Mouse (Mus musculus): ENCODE results near the gene Fbxo46. TPM values are rescaled to one million over a fixed set of nuclear protein-coding genes. Genes with fewer than 3 reads are reported as not detected.

Fbxo46 gene
- polyA plus RNA-seq, 1 experiment from 2014 or later = 18.4 TPM

DNA sequence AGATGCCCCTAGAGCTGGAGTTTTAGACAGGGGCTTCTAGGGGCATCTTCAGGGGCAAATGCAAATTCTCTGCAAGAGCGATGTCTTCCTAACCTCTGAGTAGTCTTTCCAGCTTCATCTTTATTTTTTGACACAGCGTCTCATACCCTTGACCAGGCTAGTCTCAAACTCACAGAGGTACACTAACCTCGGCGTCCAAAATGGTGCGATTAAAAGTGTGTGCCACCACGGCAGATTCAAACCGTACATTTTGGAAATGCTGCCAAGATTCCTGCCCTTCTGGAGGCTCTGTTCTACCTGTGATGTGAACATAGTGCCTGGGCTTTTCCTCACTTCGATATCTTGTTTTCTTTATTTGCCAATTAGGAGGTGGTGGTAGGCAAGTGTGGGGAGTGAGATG is 576 bp upstream of the Fbxo46 start:
- 91% methylated on average over 8 of the region's 8 CpGs for WGBS
- DNase-seq (ENCODE audit: extremely low spot score, low spot score) = no peak

DNA sequence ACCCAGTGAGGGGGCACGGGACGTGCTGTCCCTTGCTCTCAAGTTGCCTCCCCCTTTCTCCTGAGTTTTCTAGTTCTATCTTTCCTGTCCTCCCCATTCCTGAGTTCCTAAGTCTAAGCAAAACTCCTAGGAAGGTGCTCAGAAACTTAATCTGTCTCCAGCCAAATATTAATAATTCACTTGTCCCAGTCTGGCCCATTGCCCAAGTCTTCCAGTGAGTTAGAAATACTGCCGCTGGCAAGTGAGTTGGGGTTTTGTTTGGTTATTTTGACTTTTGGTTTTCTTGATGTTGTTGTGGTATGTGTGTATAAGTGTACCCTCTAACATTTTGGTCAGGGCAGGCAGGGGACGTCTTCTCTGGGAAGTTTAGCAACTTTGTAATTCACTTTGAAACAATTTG is 2.0 kb downstream of the Fbxo46 start:
- DNase-seq (ENCODE audit: extremely low spot score, low spot score) = no peak
- Histone ChIP-seq H3K4me3 (no peak overlapping the region), H3K9me3 (peaks cover 29% of the 10 kb centered on the region), H3K27me3 (ENCODE audit: poor library complexity, severe bottlenecking) (peaks cover 18% of the 10 kb centered on the region), H3K27ac (no peak overlapping the region), H3K4me1 (peaks cover 18% of the 10 kb centered on the region), H3K36me3 (replicated peaks) (peaks cover 19% of the 10 kb centered on the region)
- 93% methylated on average over 4 of the region's 4 CpGs for WGBS

More for the DNA sequence above, 576 bp upstream of the Fbxo46 start:
- Histone ChIP-seq H3K27me3 (ENCODE audit: poor library complexity, severe bottlenecking) (peaks cover 18% of the 10 kb centered on the region), H3K4me3 (peak overlapping the region; percentile 84; the same call in 1 of the 2 replicates), H3K4me1 (peaks cover 18% of the 10 kb centered on the region), H3K36me3 (replicated peaks) (peaks cover 14% of the 10 kb centered on the region), H3K9me3 (peaks cover 33% of the 10 kb centered on the region), H3K27ac (no peak overlapping the region)

DNA sequence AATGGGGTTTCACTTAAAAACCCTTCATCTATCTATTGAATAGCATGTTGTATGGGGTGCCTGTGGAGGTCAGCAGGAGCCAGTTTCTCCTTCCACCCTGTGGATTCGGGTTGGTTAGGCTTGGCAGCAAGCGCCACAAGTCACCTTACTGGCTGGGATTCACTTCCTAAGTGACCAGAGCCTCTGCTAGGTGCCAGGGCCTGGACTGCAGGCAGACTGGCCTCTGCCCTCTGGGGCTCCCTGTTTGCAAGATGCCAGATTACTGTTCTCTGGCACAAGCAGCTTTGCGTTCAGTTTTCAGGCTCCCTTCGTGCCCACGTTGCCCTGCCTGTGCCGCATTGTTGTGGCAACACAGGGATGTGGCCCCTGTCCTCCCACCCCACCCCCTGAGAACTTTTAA is 5.1 kb downstream of the Fbxo46 start:
- Histone ChIP-seq H3K27me3 (ENCODE audit: poor library complexity, severe bottlenecking) (no peaks in the 10 kb centered on the region), H3K4me1 (peaks cover 10% of the 10 kb centered on the region), H3K36me3 (replicated peaks) (peaks cover 35% of the 10 kb centered on the region), H3K9me3 (peaks cover 10% of the 10 kb centered on the region), H3K27ac (no peak overlapping the region), H3K4me3 (no peak overlapping the region)
- 94% methylated on average over 6 of the region's 6 CpGs for WGBS
- DNase-seq (ENCODE audit: extremely low spot score, low spot score) = no peak

DNA sequence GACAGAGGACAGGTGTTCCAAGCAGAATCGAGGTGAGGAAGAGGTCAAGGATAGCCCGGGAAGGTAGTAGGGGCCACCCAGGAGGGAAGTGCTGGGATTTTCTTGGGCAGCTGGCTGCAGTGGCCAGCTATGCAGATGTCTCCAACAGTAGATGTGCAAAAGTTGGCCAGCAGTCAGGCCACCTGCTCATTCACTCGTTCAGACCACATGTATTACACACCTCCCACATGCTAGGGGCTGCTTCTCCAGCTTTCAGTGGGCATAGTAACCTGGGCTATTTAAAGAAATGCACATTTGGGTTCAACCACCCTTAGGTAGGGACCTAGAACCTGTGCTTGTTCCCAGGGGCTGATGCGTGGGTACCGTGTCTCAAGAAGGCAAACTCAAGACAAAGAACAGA is 8.1 kb downstream of the Fbxo46 start:
- Histone ChIP-seq H3K27ac (no peak overlapping the region), H3K4me3 (no peak overlapping the region), H3K27me3 (ENCODE audit: poor library complexity, severe bottlenecking) (no peaks in the 10 kb centered on the region), H3K36me3 (replicated peaks) (peaks cover 27% of the 10 kb centered on the region), H3K9me3 (no peaks in the 10 kb centered on the region), H3K4me1 (peaks cover 19% of the 10 kb centered on the region)
- DNase-seq (ENCODE audit: extremely low spot score, low spot score) = no peak
- 94% methylated on average over 5 of the region's 5 CpGs for WGBS

DNA sequence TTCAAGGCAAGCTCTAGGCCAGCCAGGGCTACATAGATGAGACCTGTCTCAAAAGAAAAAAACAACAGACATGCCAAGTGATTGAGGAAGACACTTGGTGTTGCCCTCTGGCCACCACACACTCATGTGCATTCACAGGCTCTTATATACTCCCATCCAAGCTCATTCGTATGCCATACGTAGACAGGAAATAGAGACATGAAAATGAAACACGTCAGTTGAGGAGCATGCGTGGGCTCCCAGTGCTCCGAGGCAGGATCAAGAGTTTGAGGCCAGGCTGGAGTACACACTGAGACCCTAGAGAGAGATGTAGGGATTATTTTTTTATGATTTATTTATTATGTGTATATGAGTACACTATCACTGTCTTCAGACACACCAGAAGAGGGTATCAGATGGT is 9.7 kb downstream of the Fbxo46 start:
- H3K27ac ChIP-seq = no peak overlapping the region
- no peaks in the 10 kb centered on the region for H3K27me3 ChIP-seq (ENCODE audit: poor library complexity, severe bottlenecking)
- no peak for DNase-seq (ENCODE audit: extremely low spot score, low spot score)
- 95% methylated on average over 5 of the region's 5 CpGs for WGBS
- no peaks in the 10 kb centered on the region for H3K9me3 ChIP-seq
- H3K4me3 ChIP-seq = no peak overlapping the region
- peaks cover 19% of the 10 kb centered on the region for H3K4me1 ChIP-seq
- peaks cover 28% of the 10 kb centered on the region for H3K36me3 ChIP-seq (replicated peaks)

DNA sequence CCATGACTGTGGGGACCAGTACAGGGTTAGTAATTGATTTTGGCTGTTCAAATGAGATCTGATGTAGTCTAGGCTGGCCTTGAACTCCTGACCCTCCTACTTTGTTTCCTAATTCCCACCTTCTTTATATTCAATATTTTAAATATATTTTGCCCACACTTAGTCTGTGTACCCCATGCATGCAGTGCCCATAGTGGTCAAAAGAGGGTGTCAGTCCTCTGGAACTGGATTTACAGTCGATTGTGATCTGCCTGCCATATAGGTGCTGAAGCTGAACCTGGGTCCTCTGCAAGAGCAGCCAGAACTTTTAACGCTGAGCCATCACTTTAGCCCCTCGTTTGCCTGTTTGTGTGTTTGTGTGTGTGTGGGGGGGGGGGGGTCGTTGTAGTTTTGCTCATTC is 11.0 kb downstream of the Fbxo46 start:
- 34% methylated on average over 4 of the region's 4 CpGs for WGBS
- DNase-seq (ENCODE audit: extremely low spot score, low spot score) = no peak
- H3K36me3 ChIP-seq (replicated peaks) = peaks cover 40% of the 10 kb centered on the region
- H3K9me3 ChIP-seq = no peaks in the 10 kb centered on the region
- H3K27me3 ChIP-seq (ENCODE audit: poor library complexity, severe bottlenecking) = no peaks in the 10 kb centered on the region
- H3K4me1 ChIP-seq = peaks cover 19% of the 10 kb centered on the region
- H3K27ac ChIP-seq = peak overlapping the region; percentile 83
- H3K4me3 ChIP-seq = peak overlapping the region; percentile 52

DNA sequence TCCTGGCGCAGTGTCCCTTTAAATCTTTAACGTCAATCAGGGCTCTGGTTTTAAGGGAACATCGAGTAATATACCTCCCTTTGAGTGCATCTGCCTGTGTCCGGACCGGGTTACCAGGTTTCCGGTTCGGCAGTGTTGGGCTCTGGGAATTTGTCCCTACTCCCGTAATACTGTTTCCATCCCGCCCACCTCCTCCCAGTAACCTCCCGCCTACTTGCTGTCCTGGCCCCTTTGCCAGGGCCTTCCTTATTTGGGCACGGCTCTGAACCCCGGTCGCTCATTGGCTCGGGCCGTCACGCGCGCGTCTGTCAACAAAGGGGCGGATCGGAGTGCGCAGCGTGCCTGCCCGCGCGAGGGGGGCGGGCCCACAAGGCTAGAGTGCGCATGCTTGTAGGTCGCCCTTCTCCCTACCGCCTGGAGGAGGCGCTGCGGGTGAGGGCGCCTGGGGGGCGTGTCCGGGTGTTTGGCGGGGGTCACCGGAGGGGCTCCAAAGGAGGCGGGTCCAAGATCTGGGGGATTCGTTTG is 11.7 kb downstream of the Fbxo46 start:
- Histone ChIP-seq H3K36me3 (replicated peaks) (peaks cover 43% of the 10 kb centered on the region), H3K27me3 (ENCODE audit: poor library complexity, severe bottlenecking) (no peaks in the 10 kb centered on the region), H3K9me3 (no peaks in the 10 kb centered on the region), H3K27ac (peak overlapping the region; percentile 83), H3K4me3 (peak overlapping the region; percentile 52), H3K4me1 (peaks cover 19% of the 10 kb centered on the region)
- DNase-seq (ENCODE audit: extremely low spot score, low spot score) = peak; percentile 96
- under 1% methylated on average over 39 of the region's 39 CpGs for WGBS

DNA sequence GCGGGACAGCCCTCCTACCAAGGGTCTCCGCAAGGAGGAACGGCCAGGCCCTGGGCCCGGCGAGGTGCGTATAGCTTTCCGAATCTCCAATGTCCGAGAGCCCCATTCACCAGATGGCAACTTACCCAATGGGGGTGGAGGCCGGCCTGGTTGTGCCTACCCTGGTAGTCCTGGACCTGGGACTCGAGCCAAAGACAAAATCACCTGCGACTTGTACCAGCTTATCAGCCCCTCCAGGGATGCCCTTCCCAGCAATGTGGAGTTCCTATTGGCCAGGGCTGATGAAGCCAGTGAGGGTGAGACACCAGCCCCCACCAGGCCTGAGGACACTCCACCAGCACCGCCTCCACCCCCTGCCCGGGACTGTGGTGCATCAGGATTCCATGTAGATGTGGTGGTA is 16.5 kb downstream of the Fbxo46 start:
- no peaks in the 10 kb centered on the region for H3K9me3 ChIP-seq
- no peak overlapping the region for H3K27ac ChIP-seq
- DNase-seq (ENCODE audit: extremely low spot score, low spot score) = no peak
- peaks cover 7% of the 10 kb centered on the region for H3K4me1 ChIP-seq
- H3K36me3 ChIP-seq (replicated peaks) = peaks cover 72% of the 10 kb centered on the region
- no peak overlapping the region for H3K4me3 ChIP-seq
- H3K27me3 ChIP-seq (ENCODE audit: poor library complexity, severe bottlenecking) = no peaks in the 10 kb centered on the region
- 96% methylated on average over 13 of the region's 13 CpGs for WGBS

DNA sequence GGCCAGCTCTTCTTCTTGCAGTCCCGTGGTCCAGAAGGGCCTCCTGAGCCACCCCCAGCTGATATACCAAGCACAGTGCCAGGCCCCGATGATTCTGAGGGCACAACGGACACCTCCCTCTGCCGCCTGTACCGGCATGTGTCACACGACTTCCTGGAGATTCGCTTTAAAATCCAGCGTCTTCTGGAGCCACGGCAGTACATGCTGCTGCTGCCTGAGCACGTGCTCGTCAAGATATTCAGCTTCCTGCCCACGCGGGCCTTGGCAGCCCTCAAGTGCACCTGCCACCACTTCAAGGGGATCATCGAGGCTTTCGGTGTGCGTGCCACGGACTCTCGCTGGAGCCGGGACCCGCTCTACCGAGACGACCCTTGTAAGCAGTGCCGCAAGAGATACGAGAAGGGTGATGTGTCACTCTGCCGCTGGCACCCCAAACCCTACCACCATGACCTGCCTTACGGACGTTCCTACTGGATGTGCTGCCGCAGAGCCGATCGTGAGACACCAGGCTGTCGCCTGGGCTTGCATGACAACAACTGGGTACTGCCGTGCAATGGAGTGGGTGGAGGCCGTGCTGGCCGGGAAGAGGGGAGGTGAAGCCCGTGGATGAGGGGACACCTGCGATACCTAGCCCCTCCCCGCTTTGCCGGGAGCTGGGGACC is 17.1 kb downstream of the Fbxo46 start:
- no peak for DNase-seq (ENCODE audit: extremely low spot score, low spot score)
- Histone ChIP-seq H3K27me3 (ENCODE audit: poor library complexity, severe bottlenecking) (no peaks in the 10 kb centered on the region), H3K36me3 (replicated peaks) (peaks cover 77% of the 10 kb centered on the region), H3K9me3 (no peaks in the 10 kb centered on the region), H3K4me1 (peaks cover 3% of the 10 kb centered on the region), H3K27ac (no peak overlapping the region), H3K4me3 (no peak overlapping the region)
- WGBS = 94% methylated on average over 38 of the region's 38 CpGs

DNA sequence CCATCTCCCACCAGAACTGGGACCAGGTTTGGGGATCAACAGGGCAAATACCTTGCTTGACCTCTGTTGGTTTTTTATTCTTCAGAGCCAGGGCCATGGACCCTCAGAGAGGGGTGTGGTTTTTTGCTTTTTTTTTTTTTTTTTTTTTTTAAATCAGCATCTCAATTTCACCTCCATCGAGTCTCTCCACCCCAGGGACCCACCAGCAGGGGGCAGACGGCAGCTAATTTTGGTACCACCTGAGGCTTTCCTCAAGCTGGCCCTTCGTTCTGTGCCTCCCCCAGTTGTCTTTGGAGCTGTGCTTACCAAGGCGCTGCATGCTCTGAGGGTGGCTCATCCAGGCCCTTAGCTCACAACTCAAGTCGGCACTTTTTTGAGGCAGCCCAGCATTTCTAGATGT is 17.7 kb downstream of the Fbxo46 start:
- Histone ChIP-seq H3K9me3 (no peaks in the 10 kb centered on the region), H3K4me1 (no peaks in the 10 kb centered on the region), H3K27ac (no peak overlapping the region), H3K4me3 (no peak overlapping the region), H3K27me3 (ENCODE audit: poor library complexity, severe bottlenecking) (no peaks in the 10 kb centered on the region), H3K36me3 (replicated peaks) (peaks cover 77% of the 10 kb centered on the region)
- no peak for DNase-seq (ENCODE audit: extremely low spot score, low spot score)
- 59% methylated on average over 5 of the region's 5 CpGs for WGBS

DNA sequence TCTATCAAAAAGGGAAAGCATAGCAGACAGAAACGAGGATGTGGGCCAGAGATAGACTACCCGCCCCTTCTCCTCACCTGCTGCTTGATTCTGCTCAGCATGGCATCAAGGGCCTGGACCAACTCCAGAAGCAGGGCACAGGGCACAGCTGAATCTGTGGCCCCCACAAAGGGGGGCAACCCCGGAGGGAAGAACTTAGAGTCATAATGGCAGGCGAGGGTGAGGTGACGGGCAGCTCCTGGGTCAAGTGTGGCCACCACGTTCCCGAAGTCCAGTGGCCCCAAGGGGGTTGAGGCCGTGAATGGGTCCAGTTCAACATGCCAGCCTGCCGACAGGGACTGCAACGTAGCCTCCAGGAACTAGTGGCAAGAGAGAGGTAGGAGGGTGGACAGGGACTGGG is 27.1 kb downstream of the Fbxo46 start:
- no peak for DNase-seq (ENCODE audit: extremely low spot score, low spot score)
- 87% methylated on average over 10 of the region's 10 CpGs for WGBS
- no peaks in the 10 kb centered on the region for H3K9me3 ChIP-seq
- H3K27ac ChIP-seq = no peak overlapping the region
- peaks cover 30% of the 10 kb centered on the region for H3K36me3 ChIP-seq (replicated peaks)
- peaks cover 30% of the 10 kb centered on the region for H3K4me1 ChIP-seq
- no peak overlapping the region for H3K4me3 ChIP-seq
- H3K27me3 ChIP-seq (ENCODE audit: poor library complexity, severe bottlenecking) = no peaks in the 10 kb centered on the region

DNA sequence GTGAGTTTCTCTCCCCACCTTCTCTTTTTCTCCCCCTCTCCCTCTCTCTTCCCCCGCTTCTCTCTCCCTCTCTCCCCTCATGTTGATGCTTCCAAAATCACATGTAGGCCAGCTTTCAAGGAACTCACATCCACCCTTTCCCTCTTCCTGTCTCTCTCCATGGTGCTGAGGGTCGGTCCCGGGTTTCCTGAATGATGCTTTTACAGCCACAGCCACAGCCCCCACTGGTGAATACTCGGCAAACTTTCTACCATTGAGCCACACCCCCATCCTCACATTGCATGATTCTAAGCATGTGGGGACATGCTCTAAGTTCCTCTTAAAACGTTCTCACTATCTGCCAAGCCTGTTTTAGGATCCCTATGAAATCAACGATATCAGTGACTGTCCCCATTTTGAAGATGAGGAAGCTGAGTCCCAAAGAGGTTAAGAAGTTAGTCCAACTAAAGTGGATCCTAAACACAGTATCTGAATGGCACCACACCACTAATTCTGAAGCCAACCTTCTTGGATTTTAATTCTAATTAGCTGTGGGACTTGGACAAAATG is 27.9 kb downstream of the Fbxo46 start:
- no peak for DNase-seq (ENCODE audit: extremely low spot score, low spot score)
- WGBS = 64% methylated on average over 6 of the region's 6 CpGs
- Histone ChIP-seq H3K27me3 (ENCODE audit: poor library complexity, severe bottlenecking) (no peaks in the 10 kb centered on the region), H3K36me3 (replicated peaks) (peaks cover 36% of the 10 kb centered on the region), H3K9me3 (no peaks in the 10 kb centered on the region), H3K27ac (no peak overlapping the region), H3K4me3 (peak overlapping the region; percentile 89; the same call in 1 of the 2 replicates), H3K4me1 (peaks cover 30% of the 10 kb centered on the region)

DNA sequence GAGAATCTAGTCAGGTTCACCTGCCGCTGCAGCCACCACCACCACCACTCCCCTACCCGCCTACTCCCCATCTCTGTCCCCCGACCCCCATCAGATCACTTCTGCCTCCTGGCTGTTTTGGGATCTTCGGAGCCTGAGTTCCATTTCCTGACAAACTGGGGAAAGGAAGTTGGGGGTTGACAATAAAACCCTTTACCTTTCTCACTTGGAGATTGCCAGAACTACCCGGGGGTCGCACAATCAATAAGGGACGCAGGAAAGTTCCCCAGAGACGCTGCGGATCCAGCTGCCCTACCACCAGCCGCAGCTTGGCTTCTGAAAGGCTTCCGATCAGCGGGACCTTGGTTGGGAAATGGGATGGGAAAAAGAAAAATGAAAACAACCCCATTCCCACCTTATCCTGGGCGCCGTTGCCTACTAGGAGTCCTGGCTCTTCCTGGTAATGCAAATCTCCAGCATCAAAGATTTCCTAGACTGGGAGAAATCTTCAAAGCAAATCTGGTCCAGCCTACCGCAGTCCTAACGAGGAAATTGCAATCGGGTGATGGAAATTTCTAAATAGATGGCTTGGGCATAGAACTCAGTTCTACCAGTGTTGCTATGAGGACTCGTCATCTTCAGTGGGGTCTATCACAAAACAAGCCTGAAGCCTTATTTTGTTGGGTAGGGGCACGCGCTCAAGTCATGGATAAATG is 28.7 kb downstream of the Fbxo46 start:
- Histone ChIP-seq H3K36me3 (replicated peaks) (peaks cover 38% of the 10 kb centered on the region), H3K9me3 (no peaks in the 10 kb centered on the region), H3K4me1 (peaks cover 30% of the 10 kb centered on the region), H3K27me3 (ENCODE audit: poor library complexity, severe bottlenecking) (no peaks in the 10 kb centered on the region), H3K27ac (peak overlapping the region; percentile 86), H3K4me3 (peak overlapping the region; percentile 89)
- WGBS = 21% methylated on average over 20 of the region's 20 CpGs
- DNase-seq (ENCODE audit: extremely low spot score, low spot score) = no peak
